Mouse (Mus musculus) heart, embryonic 11.5 days (tissue): ENCODE data around the gene Slc22a3. TPM values are rescaled to one million over a fixed set of nuclear protein-coding genes. Genes with fewer than 3 reads are reported as not detected.
A peak's percentile ranks its signal among the peaks of the same experiment; 100 is the strongest.

Experiments used
- ATAC-seq: fragments of 200-750 bp; cut with Nextera tagmentation; replicated peaks from 2 replicates; pipeline ENCODE4 v1.8.0; 2017; ENCODE audit warnings: moderate library complexity; ENCODE audit not compliant: insufficient number of reproducible peaks, low FRiP score, low TSS enrichment
- H3K27ac ChIP-seq: fragments of 300-500 bp; sonication (generic); 2 replicates; pipeline ENCODE4 v1.5.1; 2014; ENCODE audit warnings: mild to moderate bottlenecking, low read depth, low read length
- H3K27me3 ChIP-seq: fragments of 300-500 bp; sonication (generic); 2 replicates; pipeline ENCODE4 v1.6.1; 2014; ENCODE audit warnings: mild to moderate bottlenecking, low read length, mixed read lengths; ENCODE audit not compliant: control insufficient read depth, insufficient read depth
- H3K36me3 ChIP-seq: fragments of 300-500 bp; sonication (generic); 2 replicates; pipeline ENCODE4 v1.6.1; 2014; ENCODE audit warnings: mild to moderate bottlenecking, low read length, moderate library complexity, mixed read lengths; ENCODE audit not compliant: control insufficient read depth, insufficient read depth
- H3K4me1 ChIP-seq: fragments of 300-500 bp; sonication (generic); 2 replicates; pipeline ENCODE4 v1.6.1; 2014; ENCODE audit warnings: low read length; ENCODE audit not compliant: control insufficient read depth, insufficient read depth
- H3K4me2 ChIP-seq: fragments of 300-500 bp; sonication (generic); 2 replicates; pipeline ENCODE4 v1.6.1; 2014; ENCODE audit warnings: mild to moderate bottlenecking, moderate library complexity
- H3K4me3 ChIP-seq: fragments of 300-500 bp; sonication (generic); 2 replicates; pipeline ENCODE4 v1.5.1; 2014; ENCODE audit warnings: low read depth, low read length
- H3K9ac ChIP-seq: fragments of 300-500 bp; sonication (generic); 2 replicates; pipeline ENCODE4 v1.6.1; 2014; ENCODE audit warnings: mild to moderate bottlenecking, low read depth, low read length, moderate library complexity
- H3K9me3 ChIP-seq: fragments of 300-500 bp; sonication (generic); replicated peaks from 2 replicates; pipeline ENCODE4 v1.6.1; 2016; ENCODE audit warnings: low read length; ENCODE audit not compliant: control insufficient read depth
- WGBS: fragments of 180-500 bp; shearing (Covaris S2); extraction: QIAGEN DNeasy Blood & Tissue Kit; methylation state at CpG from one replicate; pipeline ENCODE4 v1.1.7; 2014; ENCODE audit not compliant: insufficient replicate concordance; 5-methylcytosine and 5-hydroxymethylcytosine counted together
- polyA plus RNA-seq: library from polyadenylated mRNA; unstranded; fragments of >200 nt; fragmentation: Nextera tagmentation; extraction: Ambion mirVana; gene quantifications from 2 replicates; pipeline ENCODE4 v1.2.1, GENCODE M21; 2014

Slc22a3 gene
- polyA plus RNA-seq, 1 experiment from 2014 or later = 0.53 TPM

- H3K4me2 ChIP-seq = no peak overlapping the region
- no peaks in the 10 kb centered on the region for H3K27me3 ChIP-seq
- H3K27ac ChIP-seq = 0 out of 2 replicates have a peak overlapping the region, but pooled peaks have one; percentile 22
- H3K4me1 ChIP-seq = peaks cover 7% of the 10 kb centered on the region; the same call in 1 of the 2 replicates
- no peaks in the 10 kb centered on the region for H3K36me3 ChIP-seq
- no peak for ATAC-seq
- H3K9ac ChIP-seq = no peak overlapping the region
- WGBS = 5% methylated on average over 3 of the region's 3 CpGs
- no peak overlapping the region for H3K4me3 ChIP-seq
- H3K9me3 ChIP-seq = no peaks in the 10 kb centered on the region
Measured at GRCm38 (mm10) chr17:12427156-12427555, 80.3 kb downstream of the Slc22a3 start.

- peaks cover 7% of the 10 kb centered on the region; the same call in 1 of the 2 replicates for H3K4me1 ChIP-seq
- no peak overlapping the region for H3K27ac ChIP-seq
- WGBS = 65% methylated on average over 1 of the region's 1 CpGs
- H3K9me3 ChIP-seq = no peaks in the 10 kb centered on the region
- H3K4me2 ChIP-seq = no peak overlapping the region
- H3K9ac ChIP-seq = no peak overlapping the region
- no peak for ATAC-seq
- no peak overlapping the region for H3K4me3 ChIP-seq
- H3K27me3 ChIP-seq = no peaks in the 10 kb centered on the region
- no peaks in the 10 kb centered on the region for H3K36me3 ChIP-seq
Measured at GRCm38 (mm10) chr17:12422143-12422542, 85.4 kb downstream of the Slc22a3 start.

GRCm38 (mm10) chr17:12420886-12421574 lies 86.5 kb downstream of the Slc22a3 start:
- H3K36me3 ChIP-seq = no peaks in the 10 kb centered on the region
- no peak overlapping the region for H3K27ac ChIP-seq
- 0 out of 2 replicates have a peak overlapping the region, but pooled peaks have one; percentile 18 for H3K9ac ChIP-seq
- no peaks in the 10 kb centered on the region for H3K27me3 ChIP-seq
- peaks cover 3% of the 10 kb centered on the region; the same call in 1 of the 2 replicates for H3K4me1 ChIP-seq
- no peak for ATAC-seq
- no peak overlapping the region for H3K4me3 ChIP-seq
- no peaks in the 10 kb centered on the region for H3K9me3 ChIP-seq
- H3K4me2 ChIP-seq = no peak overlapping the region
- WGBS = 64% methylated on average over 16 of the region's 16 CpGs

DNA sequence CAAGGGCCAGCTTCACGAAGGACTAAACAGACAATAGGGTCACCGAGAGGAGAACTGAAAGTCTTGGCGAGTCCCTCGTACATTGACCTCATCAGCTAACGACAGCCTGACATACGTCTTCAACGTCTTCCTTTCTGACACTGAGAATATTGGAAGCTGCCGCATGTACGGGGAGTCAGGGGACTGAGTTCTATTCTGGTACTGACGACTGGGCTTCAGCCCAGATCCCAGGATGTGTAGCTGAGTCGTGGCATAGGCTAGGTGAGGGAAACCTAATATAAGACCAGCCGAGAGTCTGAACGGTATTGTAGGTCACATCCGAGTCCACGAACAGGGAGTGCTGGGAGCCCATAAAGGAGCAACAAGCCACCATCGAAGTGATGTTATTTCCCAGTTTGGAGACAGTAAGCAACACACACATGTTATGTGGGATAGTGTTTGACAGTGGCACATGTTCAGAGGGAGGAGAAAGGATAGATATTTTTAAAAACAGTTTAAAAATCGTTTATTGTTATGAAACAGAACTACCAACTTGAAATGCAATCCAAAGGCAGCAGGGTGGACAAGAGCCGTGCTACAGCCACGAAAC lies 87.9 kb downstream of the Slc22a3 start:
- no peak for ATAC-seq
- H3K36me3 ChIP-seq = no peaks in the 10 kb centered on the region
- H3K27ac ChIP-seq = no peak overlapping the region
- H3K9me3 ChIP-seq = no peaks in the 10 kb centered on the region
- peaks cover 3% of the 10 kb centered on the region; the same call in 1 of the 2 replicates for H3K4me1 ChIP-seq
- H3K27me3 ChIP-seq = no peaks in the 10 kb centered on the region
- no peak overlapping the region for H3K4me3 ChIP-seq
- H3K9ac ChIP-seq = no peak overlapping the region
- 64% methylated on average over 19 of the region's 19 CpGs for WGBS
- H3K4me2 ChIP-seq = no peak overlapping the region

- Histone ChIP-seq H3K9ac (0 out of 2 replicates have a peak overlapping the region, but pooled peaks have one; percentile 16), H3K9me3 (no peaks in the 10 kb centered on the region), H3K27ac (no peak overlapping the region), H3K4me2 (no peak overlapping the region), H3K4me1 (peaks cover 9% of the 10 kb centered on the region; the same call in 1 of the 2 replicates), H3K27me3 (no peaks in the 10 kb centered on the region), H3K36me3 (no peaks in the 10 kb centered on the region), H3K4me3 (no peak overlapping the region)
- ATAC-seq = no peak
- 42% methylated on average over 6 of the region's 6 CpGs for WGBS
Measured at GRCm38 (mm10) chr17:12416250-12416895, 91.1 kb downstream of the Slc22a3 start.

DNA sequence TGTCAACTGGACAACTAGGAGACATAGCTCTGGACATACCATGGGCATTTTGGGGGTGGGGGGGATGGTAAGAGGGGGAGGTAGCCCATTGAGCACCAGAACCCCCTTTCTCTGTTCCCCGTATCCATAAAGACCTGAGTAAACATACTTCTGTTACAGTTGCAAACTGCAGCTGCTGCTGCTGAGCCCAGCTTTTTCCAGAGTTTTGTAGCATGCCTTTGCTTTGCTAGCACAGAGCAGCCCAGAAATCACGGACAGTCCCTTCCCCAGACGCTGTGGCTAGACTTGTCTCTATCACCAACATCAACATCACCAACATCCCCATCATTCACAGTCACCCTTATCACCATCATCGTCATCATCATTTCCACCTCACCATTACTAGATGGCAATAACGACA lies 91.8 kb downstream of the Slc22a3 start:
- Histone ChIP-seq H3K4me2 (no peak overlapping the region), H3K4me1 (peaks cover 8% of the 10 kb centered on the region; the same call in 1 of the 2 replicates), H3K27ac (no peak overlapping the region), H3K36me3 (no peaks in the 10 kb centered on the region), H3K9me3 (no peaks in the 10 kb centered on the region), H3K4me3 (no peak overlapping the region), H3K27me3 (no peaks in the 10 kb centered on the region), H3K9ac (no peak overlapping the region)
- WGBS = 58% methylated on average over 5 of the region's 5 CpGs
- ATAC-seq = no peak

GRCm38 (mm10) chr17:12415031-12415735 lies 92.3 kb downstream of the Slc22a3 start:
- no peak for ATAC-seq
- Histone ChIP-seq H3K4me1 (peaks cover 6% of the 10 kb centered on the region; the same call in 1 of the 2 replicates), H3K27me3 (no peaks in the 10 kb centered on the region), H3K27ac (no peak overlapping the region), H3K4me2 (no peak overlapping the region), H3K9me3 (no peaks in the 10 kb centered on the region), H3K4me3 (no peak overlapping the region), H3K36me3 (no peaks in the 10 kb centered on the region), H3K9ac (no peak overlapping the region)
- 50% methylated on average over 15 of the region's 15 CpGs for WGBS

DNA sequence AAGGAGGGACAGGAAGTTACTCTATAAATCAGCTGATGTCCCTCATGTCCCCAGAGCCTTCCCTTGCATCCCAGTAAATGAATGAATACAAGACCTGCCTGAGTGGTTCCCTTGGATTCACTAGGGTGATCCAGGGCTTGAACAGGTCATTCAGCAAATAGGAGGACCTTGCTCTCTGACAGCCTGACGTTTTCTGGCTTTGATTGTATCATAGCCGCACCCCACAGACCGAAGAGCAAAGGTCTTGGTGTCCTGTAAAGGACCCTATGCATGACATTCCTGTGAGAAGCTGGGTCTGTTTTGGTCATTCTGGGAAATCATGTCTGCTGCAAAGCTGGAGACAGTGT lies 94.6 kb downstream of the Slc22a3 start:
- H3K4me1 ChIP-seq = peaks cover 6% of the 10 kb centered on the region; the same call in 1 of the 2 replicates
- no peak overlapping the region for H3K4me2 ChIP-seq
- no peaks in the 10 kb centered on the region for H3K27me3 ChIP-seq
- 76% methylated on average over 3 of the region's 3 CpGs for WGBS
- peak overlapping the region; percentile 12; the same call in 1 of the 2 replicates for H3K27ac ChIP-seq
- H3K9me3 ChIP-seq = no peaks in the 10 kb centered on the region
- no peak overlapping the region for H3K9ac ChIP-seq
- no peaks in the 10 kb centered on the region for H3K36me3 ChIP-seq
- no peak for ATAC-seq
- H3K4me3 ChIP-seq = no peak overlapping the region
